Mouse (Mus musculus) midbrain, embryonic 13.5 days (tissue): ENCODE data around the gene Dab2ip. TPM values are rescaled to one million over a fixed set of nuclear protein-coding genes. Genes with fewer than 3 reads are reported as not detected.

ENCODE experiments used
- ATAC-seq: fragments of 200-750 bp; cut with Nextera tagmentation; 2 replicates; pipeline ENCODE4 v1.8.0; 2017; ENCODE audit warnings: mild to moderate bottlenecking, moderate TSS enrichment, moderate library complexity
- H3K27ac ChIP-seq: fragments of 300-500 bp; sonication (generic); 2 replicates; pipeline ENCODE4 v1.5.1; 2015; ENCODE audit warnings: inconsistent platforms, mild to moderate bottlenecking, moderate library complexity
- H3K27me3 ChIP-seq: fragments of 300-500 bp; sonication (generic); 2 replicates; pipeline ENCODE4 v1.6.1; 2015; ENCODE audit warnings: mild to moderate bottlenecking, inconsistent platforms
- H3K36me3 ChIP-seq: fragments of 300-500 bp; sonication (generic); 2 replicates; pipeline ENCODE4 v1.6.1; 2015; ENCODE audit warnings: mild to moderate bottlenecking, inconsistent platforms
- H3K4me1 ChIP-seq: fragments of 300-500 bp; sonication (generic); replicated peaks from 2 replicates; pipeline ENCODE4 v1.6.1; 2015; ENCODE audit warnings: inconsistent platforms
- H3K4me2 ChIP-seq: fragments of 300-500 bp; sonication (generic); replicated peaks from 2 replicates; pipeline ENCODE4 v1.6.1; 2015; ENCODE audit warnings: moderate library complexity, mild to moderate bottlenecking, inconsistent platforms
- H3K4me3 ChIP-seq: fragments of 300-500 bp; sonication (generic); replicated peaks from 2 replicates; pipeline ENCODE4 v1.5.1; 2015; ENCODE audit warnings: mild to moderate bottlenecking, inconsistent platforms
- H3K9ac ChIP-seq: fragments of 300-500 bp; sonication (generic); replicated peaks from 2 replicates; pipeline ENCODE4 v1.6.1; 2015; ENCODE audit warnings: mild to moderate bottlenecking, inconsistent platforms
- H3K9me3 ChIP-seq: fragments of 300-500 bp; sonication (generic); 2 replicates; pipeline ENCODE4 v1.6.1; 2016; ENCODE audit warnings: mild to moderate bottlenecking, inconsistent platforms
- WGBS: fragments of 180-500 bp; shearing (Covaris S2); methylation state at CpG from one replicate; pipeline ENCODE4 v1.1.7; 2015; 5-methylcytosine and 5-hydroxymethylcytosine counted together
- polyA plus RNA-seq: library from polyadenylated mRNA; unstranded; fragments of >200 nt; fragmentation: Nextera tagmentation; extraction: Ambion mirVana; gene quantifications from 2 replicates; pipeline ENCODE4 v1.2.1, GENCODE M21; 2015

The Dab2ip gene
- 36.2 and 36.3 TPM in 2 replicates for polyA plus RNA-seq

GRCm38 (mm10) chr2:35557911-35558825 lies at the start of gene Dab2ip:
Gene Dab2ip, plus strand, starts transcription at chr2:35558266.
- no peak within 1 kb of the TSS for H3K9ac ChIP-seq
- 73% methylated on average over 29 of the region's 29 CpGs for WGBS
- H3K4me3 ChIP-seq, result no peak within 1 kb of the TSS
- ATAC-seq, result no peak
- no peak within 1 kb of the TSS for H3K4me2 ChIP-seq
- no peaks in the 10 kb centered on the region for H3K9me3 ChIP-seq
- peaks cover 13% of the 10 kb centered on the region; the same call in 1 of the 2 replicates for H3K4me1 ChIP-seq
- H3K27ac ChIP-seq, result no peak within 1 kb of the TSS
- H3K36me3 ChIP-seq, result no peaks in the 10 kb centered on the region
- H3K27me3 ChIP-seq, result no peaks in the 10 kb centered on the region

GRCm38 (mm10) chr2:35508597-35509342 lies 49.3 kb upstream of the Dab2ip start:
- no peak overlapping the region for H3K4me3 ChIP-seq
- H3K27ac ChIP-seq, result no peak overlapping the region
- no peak for ATAC-seq
- peaks cover 3% of the 10 kb centered on the region for H3K4me1 ChIP-seq
- H3K36me3 ChIP-seq, result no peaks in the 10 kb centered on the region
- H3K27me3 ChIP-seq, result no peaks in the 10 kb centered on the region
- WGBS, result 59% methylated on average over 10 of the region's 10 CpGs
- H3K9me3 ChIP-seq, result no peaks in the 10 kb centered on the region
- H3K9ac ChIP-seq, result no peak overlapping the region
- no peak overlapping the region for H3K4me2 ChIP-seq

- H3K27ac ChIP-seq, result no peak overlapping the region
- 52% methylated on average over 6 of the region's 6 CpGs for WGBS
These were observed 48.8 kb upstream of the Dab2ip start for GRCm38 (mm10) chr2:35509343-35509667.

GRCm38 (mm10) chr2:35509888-35510287 lies 48.2 kb upstream of the Dab2ip start:
- no peak overlapping the region for H3K4me2 ChIP-seq
- WGBS, result 70% methylated on average over 4 of the region's 4 CpGs

More at GRCm38 (mm10) chr2:35509343-35509667, 48.8 kb upstream of the Dab2ip start:
- Histone ChIP-seq H3K9ac (no peak overlapping the region), H3K27me3 (no peaks in the 10 kb centered on the region), H3K4me3 (no peak overlapping the region), H3K36me3 (no peaks in the 10 kb centered on the region), H3K4me1 (peaks cover 9% of the 10 kb centered on the region), H3K9me3 (no peaks in the 10 kb centered on the region), H3K4me2 (no peak overlapping the region)
- no peak for ATAC-seq

GRCm38 (mm10) chr2:35510920-35511319 lies 47.1 kb upstream of the Dab2ip start:
- Histone ChIP-seq H3K4me2 (no peak overlapping the region), H3K9me3 (no peaks in the 10 kb centered on the region), H3K4me1 (peaks cover 10% of the 10 kb centered on the region), H3K27ac (no peak overlapping the region), H3K27me3 (no peaks in the 10 kb centered on the region), H3K4me3 (no peak overlapping the region), H3K9ac (no peak overlapping the region), H3K36me3 (no peaks in the 10 kb centered on the region)
- 57% methylated on average over 1 of the region's 1 CpGs for WGBS
- no peak for ATAC-seq

More at GRCm38 (mm10) chr2:35509888-35510287, 48.2 kb upstream of the Dab2ip start:
- Histone ChIP-seq H3K9ac (no peak overlapping the region), H3K9me3 (no peaks in the 10 kb centered on the region), H3K4me1 (peaks cover 10% of the 10 kb centered on the region), H3K4me3 (no peak overlapping the region), H3K27ac (no peak overlapping the region), H3K36me3 (no peaks in the 10 kb centered on the region), H3K27me3 (no peaks in the 10 kb centered on the region)
- no peak for ATAC-seq

GRCm38 (mm10) chr2:35512226-35512625 lies 45.8 kb upstream of the Dab2ip start:
- Histone ChIP-seq H3K27me3 (no peaks in the 10 kb centered on the region), H3K4me3 (no peak overlapping the region), H3K9me3 (no peaks in the 10 kb centered on the region), H3K9ac (no peak overlapping the region), H3K36me3 (no peaks in the 10 kb centered on the region), H3K27ac (no peak overlapping the region), H3K4me2 (no peak overlapping the region), H3K4me1 (peaks cover 10% of the 10 kb centered on the region)
- no peak for ATAC-seq
- WGBS, result 99% methylated on average over 4 of the region's 4 CpGs

- no peaks in the 10 kb centered on the region for H3K9me3 ChIP-seq
These were observed 43.8 kb upstream of the Dab2ip start for GRCm38 (mm10) chr2:35514051-35514892.

GRCm38 (mm10) chr2:35526612-35527242 lies 31.3 kb upstream of the Dab2ip start:
- Histone ChIP-seq H3K36me3 (no peaks in the 10 kb centered on the region), H3K4me1 (no peaks in the 10 kb centered on the region), H3K27ac (no peak overlapping the region), H3K9me3 (no peaks in the 10 kb centered on the region), H3K27me3 (no peaks in the 10 kb centered on the region), H3K4me3 (no peak overlapping the region), H3K9ac (no peak overlapping the region), H3K4me2 (no peak overlapping the region)
- WGBS, result 84% methylated on average over 14 of the region's 14 CpGs
- no peak for ATAC-seq

More at GRCm38 (mm10) chr2:35514051-35514892, 43.8 kb upstream of the Dab2ip start:
- no peaks in the 10 kb centered on the region for H3K36me3 ChIP-seq
- H3K27ac ChIP-seq, result peak overlapping the region; percentile 64
- peaks cover 10% of the 10 kb centered on the region for H3K4me1 ChIP-seq
- ATAC-seq, result peak; percentile 84
- H3K27me3 ChIP-seq, result no peaks in the 10 kb centered on the region
- no peak overlapping the region for H3K9ac ChIP-seq
- WGBS, result 46% methylated on average over 14 of the region's 14 CpGs
- no peak overlapping the region for H3K4me2 ChIP-seq
- no peak overlapping the region for H3K4me3 ChIP-seq

- Histone ChIP-seq H3K27me3 (no peaks in the 10 kb centered on the region), H3K9ac (no peak overlapping the region), H3K36me3 (no peaks in the 10 kb centered on the region), H3K9me3 (0 out of 2 replicates have a peak, but pooled peaks cover 3% of the 10 kb centered on the region), H3K4me3 (no peak overlapping the region), H3K27ac (no peak overlapping the region), H3K4me2 (no peak overlapping the region), H3K4me1 (peaks cover 5% of the 10 kb centered on the region)
- ATAC-seq, result no peak
- 92% methylated on average over 2 of the region's 2 CpGs for whole genome bisulfite sequencing
These were observed 29.0 kb upstream of the Dab2ip start for GRCm38 (mm10) chr2:35529086-35529485.

GRCm38 (mm10) chr2:35529856-35530255 lies 28.2 kb upstream of the Dab2ip start:
- ATAC-seq, result no peak
- H3K4me3 ChIP-seq, result no peak overlapping the region
- 80% methylated on average over 4 of the region's 4 CpGs for WGBS
- H3K27me3 ChIP-seq, result no peaks in the 10 kb centered on the region
- no peak overlapping the region for H3K27ac ChIP-seq
- no peak overlapping the region for H3K4me2 ChIP-seq
- 0 out of 2 replicates have a peak, but pooled peaks cover 3% of the 10 kb centered on the region for H3K9me3 ChIP-seq
- H3K4me1 ChIP-seq, result peaks cover 7% of the 10 kb centered on the region
- no peaks in the 10 kb centered on the region for H3K36me3 ChIP-seq
- no peak overlapping the region for H3K9ac ChIP-seq

- 0 out of 2 replicates have a peak, but pooled peaks cover 3% of the 10 kb centered on the region for H3K9me3 ChIP-seq
- no peaks in the 10 kb centered on the region for H3K36me3 ChIP-seq
- peaks cover 7% of the 10 kb centered on the region for H3K4me1 ChIP-seq
- H3K9ac ChIP-seq, result no peak overlapping the region
- H3K27me3 ChIP-seq, result no peaks in the 10 kb centered on the region
- 90% methylated on average over 10 of the region's 10 CpGs for WGBS
- no peak for ATAC-seq
- H3K4me3 ChIP-seq, result no peak overlapping the region
- no peak overlapping the region for H3K27ac ChIP-seq
- no peak overlapping the region for H3K4me2 ChIP-seq
These were observed 27.3 kb upstream of the Dab2ip start for GRCm38 (mm10) chr2:35530732-35531131.
